Mouse (Mus musculus) central nervous system, embryonic 18 days (tissue): ENCODE data around the gene Rpp21. TPM values are rescaled to one million over a fixed set of nuclear protein-coding genes. Genes with fewer than 3 reads are reported as not detected.

ENCODE experiments used
- polyA plus RNA-seq: library from polyadenylated mRNA; depleted of rRNA; stranded (reverse); fragments of >200 nt; gene quantifications from 2 replicates; pipeline ENCODE4 v1.2.3, GENCODE M21; 2012; rRNA removed

Rpp21 gene
- polyA plus RNA-seq: 103 and 109 TPM in 2 replicates

DNA sequence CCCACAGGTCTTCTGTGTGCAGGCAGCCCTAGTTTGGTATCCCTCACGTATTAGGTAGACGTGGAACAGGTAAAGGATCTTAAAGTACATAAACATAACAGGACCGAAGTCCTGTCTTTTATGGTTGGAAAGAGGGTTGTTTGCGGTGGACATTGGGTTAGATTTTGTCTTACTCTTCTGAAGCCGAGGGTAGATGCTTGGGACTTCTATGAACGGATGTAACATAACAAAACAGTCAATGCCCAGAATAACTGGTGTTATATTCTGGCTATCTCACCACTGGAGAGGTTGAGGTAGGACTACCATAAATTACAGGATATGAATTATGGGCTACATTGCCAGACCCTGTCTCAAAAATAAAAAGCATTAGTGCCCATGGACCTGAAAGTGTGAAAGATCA lies at the start of gene Rpp21:
Gene Rpp21 (minus strand): TSS at position 101 of the 400 bp plus-strand sequence.

DNA sequence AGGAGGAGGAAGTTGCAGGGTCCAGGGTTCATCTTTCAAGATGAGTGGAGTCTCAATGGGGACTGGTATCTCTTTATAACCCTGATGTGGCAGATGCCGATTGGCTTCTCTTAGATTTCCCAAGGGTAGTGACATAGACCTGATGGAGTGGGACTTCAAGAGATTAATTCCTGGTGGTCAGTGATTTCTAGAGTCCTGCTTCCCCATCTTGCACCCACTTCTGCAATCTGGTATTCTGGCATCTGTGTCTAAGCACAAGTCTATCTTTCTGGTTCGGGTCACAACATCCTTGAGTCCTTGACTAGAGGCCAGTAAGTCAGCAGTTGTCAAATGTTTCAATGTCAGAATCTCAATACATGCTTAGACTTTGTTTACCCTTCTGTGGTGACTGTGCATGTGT lies 28.5 kb upstream of the Rpp21 start, which contains the start of gene H2-M10.2:
Gene H2-M10.2 (minus strand): TSS at position 101 of the 400 bp plus-strand sequence.

GRCm38 (mm10) chr17:36271586-36272256 lies 13.9 kb upstream of the Rpp21 start, which contains the start of gene Trim39:
Trim39 (minus strand) TSS chr17:36272247.

Other genes with a start within 250 kb of the Rpp21 start
- 0.26 and 0.44 TPM in 2 replicates for gene H2-T24, start 237.5 kb downstream of the Rpp21 start, polyA plus RNA-seq
- gene H2-T23, start 225.2 kb downstream of the Rpp21 start, polyA plus RNA-seq: 8.9 and 9.5 TPM in 2 replicates
- 8.2 and 8.8 TPM in 2 replicates for gene H2-T22, start 215.3 kb downstream of the Rpp21 start, polyA plus RNA-seq
- gene Gm6034, start 215.1 kb downstream of the Rpp21 start, polyA plus RNA-seq: not detected in 2 replicates
- gene Gm11127, start 199.7 kb downstream of the Rpp21 start, polyA plus RNA-seq: 0.04 TPM in 1 of 2 replicates, not detected in the other
- not detected in 2 replicates for gene Gm19684, start 136.4 kb downstream of the Rpp21 start, polyA plus RNA-seq
- gene Gm7030, start 128.6 kb downstream of the Rpp21 start, polyA plus RNA-seq: not detected in 2 replicates
- gene Gm8909, start 89.5 kb downstream of the Rpp21 start, polyA plus RNA-seq: not detected in 2 replicates
- gene H2-T3, start 67.8 kb downstream of the Rpp21 start, polyA plus RNA-seq: not detected in 2 replicates
- 42.3 and 44.5 TPM in 2 replicates for gene Trim39, start 14.2 kb upstream of the Rpp21 start, polyA plus RNA-seq
- gene H2-M10.2, start 28.4 kb upstream of the Rpp21 start, polyA plus RNA-seq: not detected in 2 replicates
- gene H2-M10.1, start 68.1 kb upstream of the Rpp21 start, polyA plus RNA-seq: not detected in 2 replicates
- gene H2-M10.3, start 110.3 kb upstream of the Rpp21 start, polyA plus RNA-seq: not detected in 2 replicates
- not detected in 2 replicates for gene H2-M10.4, start 204.3 kb upstream of the Rpp21 start, polyA plus RNA-seq